Mouse (Mus musculus): ENCODE results near the gene Sgcb. TPM values are rescaled to one million over a fixed set of nuclear protein-coding genes. Genes with fewer than 3 reads are reported as not detected.

Sgcb gene
- polyA plus RNA-seq, 1 experiment from 2014 or later, result 22.8 TPM

DNA sequence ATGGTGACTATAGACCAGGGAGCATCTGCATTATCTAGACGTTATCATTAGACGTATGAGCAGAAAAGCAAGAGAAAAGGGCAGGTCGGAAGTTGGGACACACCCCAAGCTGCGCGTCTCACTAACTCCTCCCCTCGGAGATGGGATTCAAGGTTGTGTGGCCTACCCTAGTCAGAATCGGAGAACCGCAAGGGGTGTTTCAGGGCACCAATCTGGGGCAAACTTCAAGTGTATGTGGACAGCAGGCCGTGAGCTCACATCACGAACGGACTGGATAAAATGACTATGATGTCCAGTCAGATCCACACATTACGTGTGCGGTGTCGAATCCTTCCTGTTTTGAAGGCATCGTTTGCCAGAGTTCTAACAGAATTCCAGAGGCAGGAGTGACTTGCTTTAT, 19.6 kb downstream of the Sgcb start:
- WGBS, result 79% methylated on average over 15 of the region's 15 CpGs
- DNase-seq (ENCODE audit: low spot score), result peak; percentile 51

GRCm38 (mm10) chr5:73627559-73627958, 20.0 kb downstream of the Sgcb start:
- no peaks in the 10 kb centered on the region for H3K9me3 ChIP-seq
- no peaks in the 10 kb centered on the region for H3K27me3 ChIP-seq (ENCODE audit: insufficient read depth, poor library complexity, severe bottlenecking)
- DNase-seq (ENCODE audit: low spot score), result peak; percentile 51
- H3K36me3 ChIP-seq, result no peaks in the 10 kb centered on the region
- H3K4me1 ChIP-seq, result peaks cover 8% of the 10 kb centered on the region; the same call in 1 of the 2 replicates
- H3K27ac ChIP-seq, result no peak overlapping the region
- WGBS, result 55% methylated on average over 4 of the region's 4 CpGs
- H3K4me3 ChIP-seq, result no peak overlapping the region

More for the DNA sequence above, 19.6 kb downstream of the Sgcb start:
- Histone ChIP-seq H3K9me3 (no peaks in the 10 kb centered on the region), H3K4me3 (no peak overlapping the region), H3K4me1 (peaks cover 8% of the 10 kb centered on the region; the same call in 1 of the 2 replicates), H3K36me3 (no peaks in the 10 kb centered on the region), H3K27me3 (ENCODE audit: insufficient read depth, poor library complexity, severe bottlenecking) (no peaks in the 10 kb centered on the region), H3K27ac (no peak overlapping the region)

DNA sequence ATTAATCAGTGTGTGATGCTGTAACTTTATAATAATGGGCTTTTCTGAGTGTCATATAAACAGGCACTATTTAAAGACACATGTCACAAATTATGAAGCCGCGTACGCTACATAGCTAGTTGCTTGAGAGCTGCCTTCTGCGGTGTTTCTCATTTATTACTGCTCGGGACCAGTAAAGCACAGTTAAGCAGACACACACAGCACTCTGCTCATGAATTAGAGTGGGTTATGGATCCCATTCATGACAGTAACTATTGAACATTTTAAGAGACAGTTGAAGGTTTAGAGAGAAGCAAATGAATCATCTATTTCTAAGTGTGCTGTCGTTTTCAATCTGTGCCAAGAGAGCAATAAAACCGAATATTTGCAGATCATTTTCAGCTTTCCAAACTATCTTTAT, 20.7 kb downstream of the Sgcb start:
- H3K27me3 ChIP-seq (ENCODE audit: insufficient read depth, poor library complexity, severe bottlenecking), result no peaks in the 10 kb centered on the region
- WGBS, result 85% methylated on average over 7 of the region's 7 CpGs
- H3K27ac ChIP-seq, result no peak overlapping the region
- no peak overlapping the region for H3K4me3 ChIP-seq
- no peaks in the 10 kb centered on the region for H3K9me3 ChIP-seq
- no peaks in the 10 kb centered on the region for H3K36me3 ChIP-seq
- peaks cover 6% of the 10 kb centered on the region; the same call in 1 of the 2 replicates for H3K4me1 ChIP-seq
- no peak for DNase-seq (ENCODE audit: low spot score)

- peaks cover 5% of the 10 kb centered on the region; the same call in 1 of the 2 replicates for H3K4me1 ChIP-seq
- no peaks in the 10 kb centered on the region for H3K27me3 ChIP-seq (ENCODE audit: insufficient read depth, poor library complexity, severe bottlenecking)
- H3K4me3 ChIP-seq, result no peak overlapping the region
- H3K36me3 ChIP-seq, result no peaks in the 10 kb centered on the region
- DNase-seq (ENCODE audit: low spot score), result no peak
- 59% methylated on average over 1 of the region's 1 CpGs for WGBS
- H3K27ac ChIP-seq, result no peak overlapping the region
- no peaks in the 10 kb centered on the region for H3K9me3 ChIP-seq
Observed at GRCm38 (mm10) chr5:73625505-73625904, 22.1 kb downstream of the Sgcb start.

DNA sequence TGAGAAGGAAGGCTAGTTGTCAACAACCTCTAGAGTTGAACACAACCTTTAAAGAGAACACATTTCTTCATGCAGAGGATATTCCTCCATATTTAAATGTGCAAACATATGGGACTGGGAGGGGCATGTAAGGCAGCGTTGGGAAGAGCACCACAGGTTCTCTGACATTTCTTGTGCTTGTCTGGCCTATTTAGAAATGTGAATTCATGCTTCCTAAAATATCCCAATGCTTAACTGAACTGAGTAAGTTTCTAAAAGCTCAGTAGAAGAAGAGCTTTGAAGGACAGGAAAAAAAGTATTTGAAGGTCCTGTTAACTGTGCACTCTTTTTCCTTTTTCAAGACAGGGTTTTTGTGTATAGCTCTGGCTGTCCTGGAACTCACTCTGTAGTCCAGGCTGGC, 28.6 kb downstream of the Sgcb start:
- no peak overlapping the region for H3K27ac ChIP-seq
- no peaks in the 10 kb centered on the region for H3K27me3 ChIP-seq (ENCODE audit: insufficient read depth, poor library complexity, severe bottlenecking)
- no peak overlapping the region for H3K4me3 ChIP-seq
- H3K4me1 ChIP-seq, result no peaks in the 10 kb centered on the region
- no peaks in the 10 kb centered on the region; the same call in 1 of the 2 replicates for H3K9me3 ChIP-seq
- H3K36me3 ChIP-seq, result no peaks in the 10 kb centered on the region
- WGBS, result 82% methylated on average over 1 of the region's 1 CpGs
- DNase-seq (ENCODE audit: low spot score), result no peak

- no peak for DNase-seq (ENCODE audit: low spot score)
- Histone ChIP-seq H3K9me3 (no peaks in the 10 kb centered on the region; the same call in 1 of the 2 replicates), H3K4me1 (no peaks in the 10 kb centered on the region), H3K36me3 (no peaks in the 10 kb centered on the region), H3K27ac (no peak overlapping the region), H3K4me3 (no peak overlapping the region), H3K27me3 (ENCODE audit: insufficient read depth, poor library complexity, severe bottlenecking) (no peaks in the 10 kb centered on the region)
- WGBS, result 71% methylated on average over 7 of the region's 7 CpGs
Observed at GRCm38 (mm10) chr5:73615211-73615610, 32.4 kb downstream of the Sgcb start.

DNA sequence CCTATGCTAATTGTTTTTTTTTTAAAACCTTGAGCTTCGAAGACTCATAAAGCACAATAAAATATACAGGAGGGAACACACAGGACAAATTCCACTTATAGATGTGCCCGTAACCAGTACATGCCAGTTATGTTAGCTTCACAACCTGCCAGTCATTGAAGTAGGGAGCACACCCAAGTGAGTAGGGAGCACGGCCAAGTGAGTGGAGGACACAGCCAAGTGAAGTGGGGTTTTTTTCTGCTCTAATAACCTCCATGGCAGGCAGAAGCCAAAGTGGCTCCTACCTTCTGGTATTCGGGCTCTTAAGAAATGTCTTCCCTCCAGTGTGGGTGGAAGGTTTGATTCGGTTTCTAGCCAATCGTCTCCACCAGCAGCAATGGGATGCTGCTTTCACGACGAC, 34.3 kb downstream of the Sgcb start:
- no peaks in the 10 kb centered on the region for H3K36me3 ChIP-seq
- H3K4me3 ChIP-seq, result no peak overlapping the region
- H3K9me3 ChIP-seq, result no peaks in the 10 kb centered on the region; the same call in 1 of the 2 replicates
- no peak overlapping the region for H3K27ac ChIP-seq
- 87% methylated on average over 8 of the region's 8 CpGs for WGBS
- no peaks in the 10 kb centered on the region for H3K4me1 ChIP-seq
- no peak for DNase-seq (ENCODE audit: low spot score)
- H3K27me3 ChIP-seq (ENCODE audit: insufficient read depth, poor library complexity, severe bottlenecking), result no peaks in the 10 kb centered on the region

DNA sequence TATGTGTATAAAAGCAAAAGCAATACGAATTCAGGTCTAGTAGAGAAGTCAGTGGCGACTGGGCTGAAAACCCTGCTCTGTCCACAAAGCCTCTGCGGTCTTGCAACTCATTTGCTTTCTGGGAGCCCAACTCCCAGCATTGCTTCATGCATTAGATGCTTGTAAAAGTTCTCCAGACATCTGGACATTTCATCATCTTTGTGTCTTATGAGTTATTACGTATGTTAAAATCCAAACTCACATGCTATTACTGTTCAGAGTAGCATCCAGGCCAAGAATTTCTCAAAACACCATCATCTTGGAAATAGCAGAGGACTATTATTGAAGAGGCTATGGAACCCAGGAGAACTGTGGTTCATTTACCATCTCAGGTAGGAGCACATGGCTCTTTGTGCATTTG, 36.5 kb downstream of the Sgcb start:
- Histone ChIP-seq H3K27ac (no peak overlapping the region), H3K4me3 (no peak overlapping the region), H3K27me3 (ENCODE audit: insufficient read depth, poor library complexity, severe bottlenecking) (no peaks in the 10 kb centered on the region), H3K4me1 (no peaks in the 10 kb centered on the region), H3K9me3 (peaks cover 1% of the 10 kb centered on the region; the same call in 1 of the 2 replicates), H3K36me3 (no peaks in the 10 kb centered on the region)
- WGBS, result 80% methylated on average over 4 of the region's 4 CpGs
- no peak for DNase-seq (ENCODE audit: low spot score)

- Histone ChIP-seq H3K4me1 (no peaks in the 10 kb centered on the region), H3K4me3 (no peak overlapping the region), H3K27me3 (ENCODE audit: insufficient read depth, poor library complexity, severe bottlenecking) (no peaks in the 10 kb centered on the region), H3K27ac (no peak overlapping the region), H3K9me3 (peaks cover 4% of the 10 kb centered on the region; the same call in 1 of the 2 replicates), H3K36me3 (no peaks in the 10 kb centered on the region)
- WGBS, result 82% methylated on average over 6 of the region's 6 CpGs
- DNase-seq (ENCODE audit: low spot score), result no peak
Observed at GRCm38 (mm10) chr5:73604964-73605363, 42.6 kb downstream of the Sgcb start.

GRCm38 (mm10) chr5:73604542-73604941, 43.0 kb downstream of the Sgcb start:
- Histone ChIP-seq H3K27ac (no peak overlapping the region), H3K27me3 (ENCODE audit: insufficient read depth, poor library complexity, severe bottlenecking) (no peaks in the 10 kb centered on the region), H3K36me3 (no peaks in the 10 kb centered on the region), H3K4me1 (no peaks in the 10 kb centered on the region), H3K4me3 (no peak overlapping the region), H3K9me3 (peaks cover 4% of the 10 kb centered on the region; the same call in 1 of the 2 replicates)
- 85% methylated on average over 6 of the region's 6 CpGs for WGBS
- DNase-seq (ENCODE audit: low spot score), result no peak

- H3K4me1 ChIP-seq, result no peaks in the 10 kb centered on the region
- 71% methylated on average over 3 of the region's 3 CpGs for WGBS
- H3K9me3 ChIP-seq, result peaks cover 4% of the 10 kb centered on the region; the same call in 1 of the 2 replicates
- H3K27me3 ChIP-seq (ENCODE audit: insufficient read depth, poor library complexity, severe bottlenecking), result no peaks in the 10 kb centered on the region
- no peak overlapping the region for H3K4me3 ChIP-seq
- H3K36me3 ChIP-seq, result no peaks in the 10 kb centered on the region
- DNase-seq (ENCODE audit: low spot score), result no peak
- no peak overlapping the region for H3K27ac ChIP-seq
Observed at GRCm38 (mm10) chr5:73602865-73603264, 44.7 kb downstream of the Sgcb start.

- Histone ChIP-seq H3K9me3 (peaks cover 4% of the 10 kb centered on the region; the same call in 1 of the 2 replicates), H3K4me3 (no peak overlapping the region), H3K4me1 (no peaks in the 10 kb centered on the region), H3K36me3 (no peaks in the 10 kb centered on the region), H3K27me3 (ENCODE audit: insufficient read depth, poor library complexity, severe bottlenecking) (no peaks in the 10 kb centered on the region), H3K27ac (no peak overlapping the region)
- 76% methylated on average over 8 of the region's 8 CpGs for WGBS
- no peak for DNase-seq (ENCODE audit: low spot score)
Observed at GRCm38 (mm10) chr5:73601361-73601763, 46.2 kb downstream of the Sgcb start.

- Histone ChIP-seq H3K27ac (no peak overlapping the region), H3K4me3 (no peak overlapping the region), H3K36me3 (no peaks in the 10 kb centered on the region), H3K27me3 (ENCODE audit: insufficient read depth, poor library complexity, severe bottlenecking) (no peaks in the 10 kb centered on the region), H3K4me1 (no peaks in the 10 kb centered on the region), H3K9me3 (no peaks in the 10 kb centered on the region)
- 76% methylated on average over 2 of the region's 2 CpGs for WGBS
- no peak for DNase-seq (ENCODE audit: low spot score)
Observed at GRCm38 (mm10) chr5:73599991-73600390, 47.6 kb downstream of the Sgcb start.

Data from heart, embryonic 10.5 days (tissue).